Mouse (Mus musculus): ENCODE data around the gene Ganab. TPM values are rescaled to one million over a fixed set of nuclear protein-coding genes. Genes with fewer than 3 reads are reported as not detected.

Ganab gene
- polyA plus RNA-seq (2014; fragmentation: Nextera tagmentation; extraction: Ambion mirVana), result 101 and 109 TPM in 2 replicates

DNA sequence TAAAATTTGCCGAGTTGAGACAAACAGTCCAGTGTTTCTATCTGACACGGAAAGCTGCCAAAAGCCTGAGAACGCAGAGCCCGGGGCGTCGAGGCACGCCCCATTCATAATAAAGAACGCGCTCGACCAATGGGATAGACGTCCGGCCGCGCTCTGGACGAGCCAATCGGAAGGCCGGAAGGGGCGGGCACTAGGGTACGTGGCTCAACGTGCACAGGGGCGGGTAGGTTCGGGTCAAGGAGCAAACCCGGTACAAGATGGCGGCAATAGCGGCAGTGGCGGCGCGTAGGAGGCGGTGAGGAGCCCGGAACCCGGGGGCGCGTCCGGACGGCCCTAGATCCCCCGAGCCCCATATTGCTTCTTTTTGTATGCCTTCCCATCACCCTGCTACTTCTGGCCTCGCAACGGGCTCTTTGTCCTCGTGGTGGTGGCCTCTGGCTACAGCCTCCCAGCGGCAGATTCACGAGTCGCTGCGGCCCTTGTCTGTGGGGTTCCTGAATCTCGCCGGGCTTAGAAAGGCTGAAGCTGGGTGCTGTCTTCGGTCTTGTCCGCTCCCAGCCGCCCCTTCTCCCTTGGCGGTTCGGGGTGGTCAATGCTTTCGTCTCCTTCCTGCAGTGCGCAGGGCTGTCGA lies at the start of gene Ganab:
Ganab (plus strand) TSS at position 207 of the 631 bp plus-strand sequence.
- Histone ChIP-seq H3K27ac (ENCODE audit: low read depth, low read length) (peak within 1 kb of the TSS; percentile 50), H3K4me3 (ENCODE audit: low read depth, low read length) (peak within 1 kb of the TSS; percentile 95), H3K27me3 (ENCODE audit: control insufficient read depth, insufficient read depth, low read length) (no peaks in the 10 kb centered on the region), H3K36me3 (ENCODE audit: control insufficient read depth, insufficient read depth, low read length) (peaks cover 13% of the 10 kb centered on the region), H3K4me1 (ENCODE audit: control insufficient read depth, insufficient read depth, low read length) (peaks cover 18% of the 10 kb centered on the region), H3K4me2 (peak within 1 kb of the TSS; percentile 94), H3K9ac (ENCODE audit: low read length) (peak within 1 kb of the TSS; percentile 97), H3K9me3 (ENCODE audit: control insufficient read depth, low read length) (no peaks in the 10 kb centered on the region)
- under 1% methylated on average over 53 of the region's 53 CpGs for whole genome bisulfite sequencing
- peak; percentile 98 for DNase-seq (ENCODE audit: low spot score, missing footprints)
- ATAC-seq (ENCODE audit: low FRiP score), result peak; percentile 99

DNA sequence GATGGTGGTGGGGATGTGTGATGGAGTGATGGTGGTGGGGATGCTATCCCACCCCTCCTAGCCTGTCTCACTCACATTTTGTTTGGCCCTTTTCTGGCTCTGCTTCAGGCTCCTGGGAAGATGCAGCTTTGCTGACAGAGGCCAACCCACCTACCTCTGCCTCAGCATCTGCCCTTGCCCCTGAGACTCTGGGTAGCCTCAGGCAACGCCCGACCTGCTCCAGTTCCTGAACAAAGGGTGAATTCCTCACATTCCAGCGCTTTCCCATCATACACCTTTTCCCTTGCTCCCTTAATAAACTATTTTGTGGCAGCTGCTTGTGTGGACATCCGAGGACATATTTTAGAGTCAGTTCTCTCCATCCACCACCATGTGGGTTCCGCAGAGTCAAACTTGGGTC lies 49.5 kb upstream of the Ganab start:
- Histone ChIP-seq H3K27me3 (ENCODE audit: control insufficient read depth, insufficient read depth, low read length) (no peaks in the 10 kb centered on the region), H3K36me3 (ENCODE audit: control insufficient read depth, insufficient read depth, low read length) (peaks cover 15% of the 10 kb centered on the region), H3K4me3 (ENCODE audit: low read depth, low read length) (no peak overlapping the region), H3K4me1 (ENCODE audit: control insufficient read depth, insufficient read depth, low read length) (no peaks in the 10 kb centered on the region), H3K27ac (ENCODE audit: low read depth, low read length) (no peak overlapping the region), H3K9ac (ENCODE audit: low read length) (no peak overlapping the region), H3K4me2 (no peak overlapping the region), H3K9me3 (ENCODE audit: control insufficient read depth, low read length) (no peaks in the 10 kb centered on the region)
- WGBS, result 83% methylated on average over 5 of the region's 5 CpGs
- DNase-seq (ENCODE audit: low spot score, missing footprints), result no peak
- ATAC-seq (ENCODE audit: low FRiP score), result no peak

DNA sequence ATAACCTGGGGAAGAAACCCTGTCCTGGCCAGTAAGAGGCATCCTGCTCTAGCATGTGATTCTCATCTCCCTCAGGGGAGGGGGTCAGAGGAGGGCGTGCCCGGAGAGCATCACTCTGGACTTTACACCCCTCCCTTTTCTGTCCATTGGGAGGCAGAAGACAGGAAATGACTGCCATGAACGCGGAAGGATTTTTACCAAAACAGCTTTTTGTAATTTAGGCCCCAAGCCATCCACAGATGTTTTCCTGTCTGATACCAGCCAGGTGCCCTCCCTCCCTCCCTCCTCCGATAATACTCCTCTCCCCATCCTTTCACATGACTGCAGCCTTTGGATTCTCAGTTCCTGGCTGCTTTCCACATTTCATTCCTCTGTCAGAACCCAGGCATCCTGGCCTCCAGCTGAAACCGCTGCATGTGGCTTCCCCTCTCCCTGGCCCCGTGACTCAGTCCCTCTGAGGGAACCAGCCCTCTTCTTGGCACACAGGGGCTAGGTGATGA lies 47.4 kb upstream of the Ganab start, which contains the start of gene Lrrn4cl:
Lrrn4cl (plus strand) TSS at position 367 of the 500 bp plus-strand sequence.
- ATAC-seq (ENCODE audit: low FRiP score) (peak; percentile 48; the same call in 1 of the 2 replicates), DNase-seq (ENCODE audit: low spot score, missing footprints) (no peak)
- H3K36me3 ChIP-seq (ENCODE audit: control insufficient read depth, insufficient read depth, low read length), result peaks cover 15% of the 10 kb centered on the region
- H3K4me1 ChIP-seq (ENCODE audit: control insufficient read depth, insufficient read depth, low read length), result no peaks in the 10 kb centered on the region
- H3K4me3 ChIP-seq (ENCODE audit: low read depth, low read length), result no peak within 1 kb of the TSS
- no peaks in the 10 kb centered on the region for H3K27me3 ChIP-seq (ENCODE audit: control insufficient read depth, insufficient read depth, low read length)
- no peak within 1 kb of the TSS for H3K9ac ChIP-seq (ENCODE audit: low read length)
- 47% methylated on average over 7 of the region's 7 CpGs for WGBS
- H3K9me3 ChIP-seq (ENCODE audit: control insufficient read depth, low read length), result no peaks in the 10 kb centered on the region
- H3K4me2 ChIP-seq, result no peak within 1 kb of the TSS
- H3K27ac ChIP-seq (ENCODE audit: low read depth, low read length), result no peak within 1 kb of the TSS

DNA sequence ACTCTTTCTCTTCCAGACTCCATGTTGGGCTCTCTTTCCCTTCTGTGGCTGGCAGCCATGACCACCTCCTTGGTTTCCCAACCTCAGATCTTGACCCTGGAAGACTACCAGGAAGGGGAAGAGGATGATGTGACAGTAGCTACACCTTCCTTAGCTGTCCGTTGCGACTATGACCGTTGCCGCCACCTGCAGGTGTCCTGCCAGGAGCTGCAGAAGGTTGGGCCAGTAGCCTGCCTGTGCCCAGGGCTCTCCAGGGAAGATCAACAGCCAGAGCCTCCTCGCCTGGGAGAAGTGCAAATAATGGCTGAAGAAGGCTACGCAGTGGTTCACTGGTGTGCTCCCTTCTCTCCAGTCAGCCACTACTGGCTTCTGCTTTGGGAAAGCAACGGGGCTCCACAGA lies 46.2 kb upstream of the Ganab start:
- H3K27me3 ChIP-seq (ENCODE audit: control insufficient read depth, insufficient read depth, low read length), result no peaks in the 10 kb centered on the region
- H3K4me3 ChIP-seq (ENCODE audit: low read depth, low read length), result no peak overlapping the region
- 59% methylated on average over 7 of the region's 7 CpGs for WGBS
- no peak for ATAC-seq (ENCODE audit: low FRiP score)
- H3K9ac ChIP-seq (ENCODE audit: low read length), result no peak overlapping the region
- DNase-seq (ENCODE audit: low spot score, missing footprints), result no peak
- no peaks in the 10 kb centered on the region for H3K9me3 ChIP-seq (ENCODE audit: control insufficient read depth, low read length)
- H3K36me3 ChIP-seq (ENCODE audit: control insufficient read depth, insufficient read depth, low read length), result peaks cover 10% of the 10 kb centered on the region
- H3K4me2 ChIP-seq, result no peak overlapping the region
- H3K27ac ChIP-seq (ENCODE audit: low read depth, low read length), result no peak overlapping the region
- H3K4me1 ChIP-seq (ENCODE audit: control insufficient read depth, insufficient read depth, low read length), result no peaks in the 10 kb centered on the region

DNA sequence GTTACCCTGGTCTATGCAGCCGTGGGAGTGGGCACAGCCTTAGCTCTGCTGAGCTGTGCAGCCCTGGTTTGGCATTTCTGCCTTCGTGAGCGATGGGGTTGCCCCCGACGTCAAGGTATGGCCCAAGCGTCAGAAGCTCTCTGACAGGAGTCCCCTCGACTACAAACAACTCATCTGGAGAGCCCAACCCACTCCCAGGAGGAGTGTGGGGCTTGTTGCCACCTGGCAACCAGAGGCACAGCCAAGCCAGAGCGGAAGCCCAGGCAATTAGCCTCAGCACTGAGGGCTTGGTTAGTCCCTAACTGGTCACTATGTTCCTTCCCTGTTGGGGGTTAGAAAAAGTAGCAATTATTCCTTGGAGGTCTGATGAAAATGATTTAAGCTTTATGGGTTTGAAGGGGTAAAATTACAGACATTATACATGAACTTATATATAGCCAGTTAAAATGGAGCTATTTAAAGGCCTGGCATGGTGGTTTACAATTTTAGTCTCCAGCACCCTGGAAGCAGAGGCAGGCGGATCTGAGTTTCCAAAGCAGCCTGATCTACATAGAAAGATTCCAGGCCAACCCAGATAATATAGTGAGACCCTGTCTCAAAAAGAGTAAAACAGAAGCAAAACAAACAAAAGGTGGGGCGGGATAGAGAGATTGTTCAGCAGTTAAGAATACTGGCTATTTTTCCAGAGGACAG lies 45.5 kb upstream of the Ganab start:
- H3K4me1 ChIP-seq (ENCODE audit: control insufficient read depth, insufficient read depth, low read length), result no peaks in the 10 kb centered on the region
- WGBS, result 60% methylated on average over 10 of the region's 10 CpGs

DNA sequence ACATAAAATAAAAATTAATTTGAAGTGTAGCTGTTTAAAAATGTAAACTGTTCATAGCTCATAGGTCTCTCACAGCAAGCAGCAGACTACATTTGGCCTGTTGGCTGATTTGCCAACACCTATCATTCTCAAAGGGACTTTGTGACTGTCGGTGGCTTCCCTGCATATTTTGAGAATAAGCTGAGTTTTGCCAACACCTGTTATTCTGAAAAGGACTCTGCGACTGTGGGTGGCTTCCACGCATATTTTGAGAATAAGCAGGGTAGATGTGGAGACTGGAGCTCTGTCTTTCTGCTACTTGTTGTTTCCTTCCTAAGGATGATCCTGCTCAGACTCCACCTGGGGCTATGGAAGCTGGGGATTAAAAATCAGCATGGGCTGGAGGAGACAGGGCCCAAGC lies 44.8 kb upstream of the Ganab start:
- 84% methylated on average over 3 of the region's 3 CpGs for WGBS
- Histone ChIP-seq H3K36me3 (ENCODE audit: control insufficient read depth, insufficient read depth, low read length) (peaks cover 3% of the 10 kb centered on the region), H3K9me3 (ENCODE audit: control insufficient read depth, low read length) (no peaks in the 10 kb centered on the region), H3K4me2 (no peak overlapping the region), H3K27me3 (ENCODE audit: control insufficient read depth, insufficient read depth, low read length) (no peaks in the 10 kb centered on the region), H3K4me1 (ENCODE audit: control insufficient read depth, insufficient read depth, low read length) (no peaks in the 10 kb centered on the region), H3K4me3 (ENCODE audit: low read depth, low read length) (no peak overlapping the region), H3K9ac (ENCODE audit: low read length) (no peak overlapping the region), H3K27ac (ENCODE audit: low read depth, low read length) (no peak overlapping the region)
- ATAC-seq (ENCODE audit: low FRiP score), result no peak
- DNase-seq (ENCODE audit: low spot score, missing footprints), result no peak

More for the DNA sequence above, 45.5 kb upstream of the Ganab start:
- no peak overlapping the region for H3K4me2 ChIP-seq
- no peak overlapping the region for H3K27ac ChIP-seq (ENCODE audit: low read depth, low read length)
- no peak for DNase-seq (ENCODE audit: low spot score, missing footprints)
- H3K4me3 ChIP-seq (ENCODE audit: low read depth, low read length), result no peak overlapping the region
- H3K9me3 ChIP-seq (ENCODE audit: control insufficient read depth, low read length), result no peaks in the 10 kb centered on the region
- H3K36me3 ChIP-seq (ENCODE audit: control insufficient read depth, insufficient read depth, low read length), result peaks cover 6% of the 10 kb centered on the region
- H3K27me3 ChIP-seq (ENCODE audit: control insufficient read depth, insufficient read depth, low read length), result no peaks in the 10 kb centered on the region
- no peak for ATAC-seq (ENCODE audit: low FRiP score)
- no peak overlapping the region for H3K9ac ChIP-seq (ENCODE audit: low read length)

DNA sequence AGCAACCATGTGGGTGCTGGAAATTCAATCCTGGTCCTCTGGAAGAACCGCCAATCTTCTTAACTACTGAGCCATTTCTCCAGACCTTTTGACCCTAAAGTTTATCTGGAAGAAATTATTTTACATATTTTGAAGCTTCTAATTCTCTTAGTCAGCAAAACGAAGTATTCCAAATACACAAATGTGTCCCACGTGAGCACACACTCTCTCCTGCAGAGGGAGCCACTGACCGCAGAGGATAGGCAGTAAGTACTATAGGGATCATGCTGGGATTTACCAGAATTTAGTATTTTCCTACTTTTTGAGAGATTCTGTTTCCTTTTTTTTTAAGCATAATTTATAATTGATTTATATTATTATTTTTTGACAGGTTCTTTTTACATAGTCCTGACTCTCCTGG lies 40.2 kb upstream of the Ganab start:
- Histone ChIP-seq H3K9me3 (ENCODE audit: control insufficient read depth, low read length) (no peaks in the 10 kb centered on the region), H3K4me1 (ENCODE audit: control insufficient read depth, insufficient read depth, low read length) (no peaks in the 10 kb centered on the region), H3K9ac (ENCODE audit: low read length) (no peak overlapping the region), H3K4me3 (ENCODE audit: low read depth, low read length) (no peak overlapping the region), H3K27me3 (ENCODE audit: control insufficient read depth, insufficient read depth, low read length) (no peaks in the 10 kb centered on the region), H3K36me3 (ENCODE audit: control insufficient read depth, insufficient read depth, low read length) (no peaks in the 10 kb centered on the region), H3K27ac (ENCODE audit: low read depth, low read length) (no peak overlapping the region), H3K4me2 (no peak overlapping the region)
- 47% methylated on average over 4 of the region's 4 CpGs for WGBS
- ATAC-seq (ENCODE audit: low FRiP score), result no peak
- peak; percentile 88 for DNase-seq (ENCODE audit: low spot score, missing footprints)

DNA sequence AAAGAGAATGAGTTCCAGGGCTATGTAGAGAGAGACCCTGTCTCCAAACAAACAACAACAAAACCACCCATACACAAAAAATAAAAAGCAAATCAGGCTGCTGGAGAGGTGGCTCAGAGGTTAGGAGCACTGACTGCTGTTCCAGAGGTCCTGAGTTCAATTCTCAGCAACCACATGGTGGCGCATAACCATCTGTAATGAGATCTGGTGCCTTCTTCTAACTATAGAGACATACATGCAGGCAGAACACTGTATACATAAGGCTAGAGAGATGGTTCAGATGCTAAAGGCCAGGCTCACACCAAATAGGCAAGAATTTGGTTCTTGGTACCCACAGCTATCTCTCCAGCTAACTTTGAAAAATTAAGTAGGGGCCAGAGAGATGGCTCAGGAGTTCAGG lies 38.9 kb upstream of the Ganab start:
- no peaks in the 10 kb centered on the region for H3K27me3 ChIP-seq (ENCODE audit: control insufficient read depth, insufficient read depth, low read length)
- no peaks in the 10 kb centered on the region for H3K9me3 ChIP-seq (ENCODE audit: control insufficient read depth, low read length)
- no peak overlapping the region for H3K4me2 ChIP-seq
- 16% methylated on average over 1 of the region's 1 CpGs for WGBS
- H3K4me3 ChIP-seq (ENCODE audit: low read depth, low read length), result no peak overlapping the region
- DNase-seq (ENCODE audit: low spot score, missing footprints) (no peak), ATAC-seq (ENCODE audit: low FRiP score) (no peak)
- no peaks in the 10 kb centered on the region for H3K4me1 ChIP-seq (ENCODE audit: control insufficient read depth, insufficient read depth, low read length)
- H3K27ac ChIP-seq (ENCODE audit: low read depth, low read length), result no peak overlapping the region
- no peaks in the 10 kb centered on the region for H3K36me3 ChIP-seq (ENCODE audit: control insufficient read depth, insufficient read depth, low read length)
- no peak overlapping the region for H3K9ac ChIP-seq (ENCODE audit: low read length)

DNA sequence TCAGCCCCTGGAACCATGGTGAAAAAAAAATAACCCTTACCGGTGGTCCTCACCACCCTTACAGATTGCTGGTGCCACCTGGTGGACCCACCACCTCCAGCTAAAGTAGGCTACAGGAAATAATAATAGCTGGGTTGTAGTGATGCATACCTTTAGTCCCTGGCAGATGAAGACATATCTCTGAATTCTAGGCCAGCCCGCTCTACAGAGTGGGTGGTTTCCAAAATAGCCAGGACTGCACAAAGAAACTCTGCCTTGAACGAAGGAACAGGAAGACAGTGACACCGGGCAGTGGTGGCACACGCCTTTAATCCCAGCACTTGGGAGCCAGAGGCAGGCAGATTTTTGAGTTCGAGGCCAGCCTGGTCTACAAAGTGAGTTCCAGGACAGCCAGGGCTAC lies 33.6 kb upstream of the Ganab start:
- Histone ChIP-seq H3K4me3 (ENCODE audit: low read depth, low read length) (no peak overlapping the region), H3K9ac (ENCODE audit: low read length) (no peak overlapping the region), H3K27me3 (ENCODE audit: control insufficient read depth, insufficient read depth, low read length) (no peaks in the 10 kb centered on the region), H3K4me2 (no peak overlapping the region), H3K27ac (ENCODE audit: low read depth, low read length) (no peak overlapping the region), H3K9me3 (ENCODE audit: control insufficient read depth, low read length) (no peaks in the 10 kb centered on the region), H3K36me3 (ENCODE audit: control insufficient read depth, insufficient read depth, low read length) (no peaks in the 10 kb centered on the region), H3K4me1 (ENCODE audit: control insufficient read depth, insufficient read depth, low read length) (no peaks in the 10 kb centered on the region)
- 83% methylated on average over 6 of the region's 6 CpGs for WGBS
- no peak for DNase-seq (ENCODE audit: low spot score, missing footprints)
- ATAC-seq (ENCODE audit: low FRiP score), result no peak
